Mouse (Mus musculus) liver, adult 2 months (tissue): ENCODE results near the gene D11Wsu47e.

Experiments used
- CTCF ChIP-seq: fragments of 200-500 bp; IDR thresholded peaks from 2 replicates; pipeline ENCODE4 v1.5.1; 2011; ENCODE audit warnings: low read depth, low read length, control low read depth
- POLR2A ChIP-seq: fragments of 200-500 bp; IDR thresholded peaks from 2 replicates; pipeline ENCODE4 v1.6.1; 2011; ENCODE audit warnings: low read length, control low read depth; ENCODE audit not compliant: insufficient read depth; ENCODE audit errors: extremely low read depth

GRCm38 (mm10) chr11:113682897-113683626, 1.1 kb upstream of the D11Wsu47e start:
- TF ChIP-seq CTCF (no peak), POLR2A (no peak)
